Mouse (Mus musculus) T-helper 1 cell (primary cell): ENCODE results near the gene Asb7.

Source experiments
- in situ Hi-C: fragments of 300-600 bp; cut with MboI, MseI; formaldehyde crosslinking; loops from one replicate; pipeline ENCODE4 v1.15.1; 2025; ENCODE audit warnings: high pct_unique_total_duplicates

Gene Asb7

DNA sequence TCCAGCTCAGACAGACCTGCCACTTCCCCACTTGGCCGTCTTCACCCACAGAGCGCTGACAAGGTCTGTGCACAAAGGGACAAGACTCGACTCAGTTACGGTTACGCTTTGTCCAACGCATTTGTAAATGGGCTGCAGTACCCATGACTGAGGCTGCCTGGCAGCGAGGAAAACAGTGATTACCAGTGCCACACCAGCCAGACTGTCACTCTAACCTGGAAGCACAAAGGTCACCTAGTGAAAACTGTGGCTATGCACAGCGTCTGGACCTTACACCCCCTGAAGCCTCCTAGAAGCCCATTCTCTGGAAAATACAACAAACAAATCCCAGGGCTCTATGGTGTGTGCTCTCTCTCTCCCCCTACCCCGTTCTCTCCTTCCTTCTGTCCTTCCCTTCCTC, 33.9 kb downstream of the Asb7 start:
- in situ Hi-C loops, result loop anchor here (5.0 to 25.0 kb wide), 2 partner anchors 228 to 343 kb away; partner anchors contain the start of gene Aldh1a3

DNA sequence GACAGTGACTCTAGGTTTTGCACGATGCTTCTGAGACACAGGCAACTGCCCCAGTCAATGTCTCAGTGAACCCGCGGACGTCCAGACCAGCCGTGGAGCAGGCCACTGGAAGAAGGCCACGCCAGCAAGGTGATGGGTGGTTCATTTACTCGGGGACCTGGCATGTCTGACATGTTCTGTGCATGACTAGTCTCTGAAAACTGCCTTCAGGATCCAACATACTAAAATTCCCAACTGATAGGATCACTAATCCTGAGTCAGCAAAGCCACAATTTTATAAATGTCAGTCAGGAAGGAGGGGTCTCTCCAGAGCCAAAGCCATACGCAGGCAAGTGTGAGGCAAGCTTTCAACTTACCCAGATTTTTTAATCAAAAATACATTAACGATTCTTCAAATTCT, 35.8 kb downstream of the Asb7 start:
- in situ Hi-C loops, result loop anchor here (25.0 kb wide), 1 partner anchor 341 kb away; no protein-coding TSS in a partner anchor

- in situ Hi-C loops, result loop anchor here (25.0 kb wide), 1 partner anchor 340 kb away; no protein-coding TSS in a partner anchor
Observed at GRCm38 (mm10) chr7:66652216-66652615, 37.2 kb downstream of the Asb7 start.

DNA sequence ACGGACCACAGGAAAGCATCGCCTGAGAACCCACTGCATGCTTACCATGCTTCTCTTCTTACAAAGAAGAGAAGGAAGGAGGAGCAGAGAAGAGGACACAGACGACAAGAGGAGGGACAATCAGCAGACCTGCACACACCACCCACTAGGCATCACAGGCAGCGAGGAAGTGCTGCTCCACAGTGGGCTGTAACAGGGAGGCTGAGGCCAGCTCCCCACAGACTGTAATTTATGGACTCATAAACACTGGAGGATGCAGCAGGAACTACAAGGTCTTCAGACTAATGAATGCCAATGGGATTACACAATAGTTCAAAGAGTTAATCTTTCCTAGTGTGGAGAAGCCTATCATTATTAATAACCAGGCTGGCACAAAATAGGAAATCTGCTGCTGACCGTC, 38.5 kb downstream of the Asb7 start:
- in situ Hi-C loops, result loop anchor here (25.0 kb wide), 1 partner anchor 339 kb away; no protein-coding TSS in a partner anchor

DNA sequence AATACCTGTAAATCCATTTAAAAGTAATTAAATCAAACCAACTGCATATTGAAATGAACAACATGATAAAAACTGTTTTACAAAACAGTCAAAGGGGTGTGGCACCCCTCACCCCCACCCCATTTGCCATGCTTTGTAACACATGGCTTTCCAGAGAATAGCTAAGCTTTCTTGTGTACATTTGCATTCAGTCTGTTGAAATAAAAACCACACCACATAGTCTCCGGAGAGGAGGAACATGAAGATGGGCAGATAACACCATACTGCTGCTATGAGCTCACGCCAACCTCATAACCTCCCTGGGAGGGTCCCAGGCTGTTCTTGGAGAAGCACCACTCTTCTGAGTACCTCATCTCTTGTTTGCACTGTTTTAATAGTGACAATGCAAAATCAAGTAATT, 40.2 kb downstream of the Asb7 start:
- in situ Hi-C loops, result no loop called here

DNA sequence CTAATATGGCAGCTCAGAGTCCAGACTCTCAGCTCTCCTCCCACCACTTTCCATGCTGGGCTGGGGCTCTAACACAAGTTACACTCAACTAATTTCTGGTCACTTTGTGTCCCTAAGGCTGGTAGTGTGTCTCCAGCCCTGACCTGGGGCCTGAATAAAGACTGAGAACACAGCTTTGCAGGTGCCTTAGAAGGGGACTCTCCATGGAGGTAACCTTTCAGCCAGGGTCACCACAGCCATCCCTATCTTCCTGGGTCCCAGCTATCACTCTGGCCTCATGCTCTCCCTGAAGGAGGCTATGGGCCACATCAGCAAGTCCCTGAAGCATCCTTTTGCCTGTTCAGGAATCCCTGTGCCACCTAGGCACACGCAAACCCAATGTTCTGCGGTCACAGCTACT, 43.7 kb downstream of the Asb7 start:
- in situ Hi-C loops, result no loop called here

DNA sequence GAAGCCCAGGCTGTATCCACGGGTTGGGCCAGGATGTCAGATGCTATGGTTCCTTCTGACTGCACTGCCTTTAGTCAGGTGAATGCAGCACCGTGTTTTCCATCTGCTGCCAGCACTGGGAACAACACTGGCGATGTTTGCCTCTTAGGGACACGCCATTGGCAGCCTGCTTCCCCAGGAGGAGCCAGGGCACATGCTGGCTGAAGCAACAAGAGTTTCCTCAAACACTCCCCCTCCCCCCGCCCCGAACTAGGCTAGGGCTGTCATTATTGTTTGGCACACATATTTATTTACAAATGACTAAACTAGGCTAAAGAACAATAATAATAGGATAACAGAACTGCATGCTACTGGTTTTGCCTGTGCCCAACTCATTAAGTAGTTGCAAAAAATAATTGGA, 56.0 kb downstream of the Asb7 start:
- in situ Hi-C loops, result no loop called here

DNA sequence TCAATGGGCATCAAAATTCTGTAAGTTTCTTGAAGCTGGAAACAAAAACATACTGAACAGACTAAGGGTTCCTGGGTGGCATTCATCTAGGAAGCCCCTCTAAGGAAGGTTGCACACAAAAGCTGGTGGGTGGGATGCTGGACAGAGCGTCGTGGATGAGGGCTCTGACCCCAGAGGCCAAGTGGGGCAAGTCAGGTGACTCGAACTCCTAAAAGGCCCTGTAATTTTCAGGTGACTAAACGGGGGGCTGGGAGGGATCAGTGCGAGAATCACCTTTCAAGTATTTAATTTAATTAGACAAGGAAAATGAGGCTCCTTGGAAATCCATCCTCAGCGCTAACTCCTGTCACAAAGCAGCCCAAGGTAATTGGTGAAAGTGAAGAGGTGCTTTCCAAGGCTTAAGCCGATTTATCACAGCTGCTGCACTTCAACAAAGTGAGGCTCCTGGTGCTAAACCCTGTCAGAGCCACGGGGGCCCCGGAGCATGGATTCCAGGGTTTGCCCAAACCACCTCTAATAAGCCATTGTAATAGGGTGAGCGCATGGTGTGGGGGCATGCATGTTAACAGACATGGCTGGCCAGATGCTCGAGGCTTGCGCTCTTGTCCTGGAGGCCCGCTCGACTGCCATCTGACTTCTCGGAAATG, 59.1 kb downstream of the Asb7 start:
- in situ Hi-C loops, result no loop called here

GRCm38 (mm10) chr7:66629419-66629818, 60.0 kb downstream of the Asb7 start:
- in situ Hi-C loops, result no loop called here

GRCm38 (mm10) chr7:66623436-66623835, 66.0 kb downstream of the Asb7 start:
- in situ Hi-C loops, result no loop called here

DNA sequence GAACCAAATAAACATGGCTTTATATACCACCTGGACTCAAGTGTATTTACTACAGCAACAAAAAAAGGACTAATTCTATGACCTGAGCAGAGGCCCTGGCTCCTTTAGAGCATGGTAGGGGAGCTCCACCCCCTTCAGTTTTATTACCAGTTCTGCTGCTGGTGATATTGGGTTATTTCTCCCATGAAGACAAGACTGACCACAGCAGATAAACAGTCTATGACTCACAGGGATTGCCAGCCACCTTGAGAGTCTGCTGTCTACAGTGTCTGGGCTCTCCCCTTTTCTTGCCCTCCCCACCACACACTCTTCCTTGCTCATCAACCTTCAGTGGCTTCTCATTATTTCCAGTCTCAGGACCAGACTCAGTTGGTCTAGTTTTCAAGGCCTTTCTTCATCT, 87.5 kb downstream of the Asb7 start:
- in situ Hi-C loops, result no loop called here

- in situ Hi-C loops, result no loop called here
Observed at GRCm38 (mm10) chr7:66600622-66601610, 88.5 kb downstream of the Asb7 start.

DNA sequence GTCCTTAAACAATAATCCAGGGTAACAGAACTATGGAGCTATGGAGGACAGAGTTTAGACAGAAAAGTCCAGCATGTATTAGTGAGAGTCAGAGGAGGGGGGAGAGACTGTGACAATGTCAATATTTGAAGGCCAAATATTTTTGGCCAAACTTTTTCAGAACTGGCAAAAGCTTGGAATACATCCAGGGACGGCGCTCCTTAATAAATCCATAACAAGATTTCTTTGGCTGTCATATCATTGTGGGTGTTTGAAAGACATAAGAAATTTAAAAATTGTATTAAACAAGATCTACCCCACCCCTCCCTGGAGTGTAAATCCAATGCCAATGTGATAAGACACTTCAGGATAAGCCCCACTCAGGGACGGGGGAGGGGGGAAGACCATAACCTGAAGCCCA, 89.3 kb downstream of the Asb7 start:
- in situ Hi-C loops, result no loop called here

- in situ Hi-C loops, result no loop called here
Observed at GRCm38 (mm10) chr7:66597900-66598299, 91.5 kb downstream of the Asb7 start.
